Mouse (Mus musculus) spleen, postnatal 36 days (tissue): ENCODE data around the gene Zfp810.

ENCODE experiments used
- DNase-seq, 2 experiments: peaks; one replicate each; pipeline ENCODE4 v3.0.0; 2022; ENCODE audit warnings: low spot score in 2 of 2, mixed read lengths in 1 of 2

Gene Zfp810

DNA sequence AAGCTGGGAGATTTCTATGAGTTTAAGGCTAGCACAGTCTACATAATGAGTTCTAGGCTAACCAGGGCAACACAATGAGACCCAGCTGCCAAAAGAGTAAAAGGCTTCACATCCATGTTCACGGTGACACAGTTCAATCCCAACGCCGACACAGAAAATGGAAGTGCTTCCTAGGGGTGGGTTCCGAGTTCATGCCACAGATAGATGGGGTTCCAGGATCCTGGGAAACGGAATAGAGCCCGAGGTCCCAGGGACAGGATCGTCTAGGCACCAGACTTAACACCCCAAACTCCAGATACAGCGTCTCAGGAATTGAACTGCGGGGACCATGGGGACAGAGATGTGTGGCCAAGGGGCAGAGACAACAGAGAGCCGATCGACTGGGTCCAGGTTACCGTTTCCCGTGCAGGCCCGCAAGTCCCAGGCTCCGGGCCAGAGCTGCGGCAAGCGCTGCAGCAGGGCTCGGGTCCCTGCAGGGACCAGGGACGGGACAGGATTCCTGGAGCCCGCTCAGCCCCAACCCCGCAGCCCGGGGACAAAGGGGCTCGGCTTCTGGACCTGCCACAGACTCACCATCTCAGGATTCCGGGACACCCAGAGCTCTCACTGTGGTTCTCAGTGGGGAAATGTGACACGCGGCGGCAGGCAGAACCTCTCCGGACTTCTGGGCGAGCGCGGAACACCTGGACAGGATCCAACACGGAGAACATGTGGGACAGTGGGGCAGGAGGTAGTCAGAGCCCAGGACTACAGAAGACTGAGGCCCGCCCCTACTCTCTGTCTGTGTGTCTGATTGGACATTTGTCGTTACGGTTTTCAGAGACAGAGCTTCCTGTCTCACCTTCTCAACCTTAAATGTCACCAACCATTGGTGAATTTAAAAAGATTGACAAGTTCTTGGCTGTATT, 48.0 kb downstream of the Zfp810 start, which contains the start of gene Zfp599:
Zfp599 (minus strand) TSS at position 712 of the 908 bp plus-strand sequence.
- peak; percentile 76 for DNase-seq

DNA sequence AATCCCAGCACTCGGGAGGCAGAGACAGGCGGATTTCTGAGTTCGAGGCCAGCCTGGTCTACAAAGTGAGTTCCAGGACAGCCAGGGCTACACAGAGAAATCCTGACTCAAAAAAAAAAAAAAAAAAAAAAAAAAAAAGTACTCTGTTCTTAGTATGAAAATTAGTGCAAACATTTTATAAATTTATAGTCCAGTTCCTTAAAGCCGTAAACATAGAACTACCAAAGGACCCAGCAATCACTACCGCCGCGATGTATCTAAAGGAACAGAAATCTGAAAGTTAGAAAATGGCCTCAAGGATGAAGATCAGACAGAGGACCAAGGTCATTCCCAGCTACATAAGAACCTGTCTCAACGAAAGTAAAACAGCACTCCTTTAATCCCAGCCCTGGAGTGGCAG, 48.7 kb downstream of the Zfp810 start:
- no peak for DNase-seq

DNA sequence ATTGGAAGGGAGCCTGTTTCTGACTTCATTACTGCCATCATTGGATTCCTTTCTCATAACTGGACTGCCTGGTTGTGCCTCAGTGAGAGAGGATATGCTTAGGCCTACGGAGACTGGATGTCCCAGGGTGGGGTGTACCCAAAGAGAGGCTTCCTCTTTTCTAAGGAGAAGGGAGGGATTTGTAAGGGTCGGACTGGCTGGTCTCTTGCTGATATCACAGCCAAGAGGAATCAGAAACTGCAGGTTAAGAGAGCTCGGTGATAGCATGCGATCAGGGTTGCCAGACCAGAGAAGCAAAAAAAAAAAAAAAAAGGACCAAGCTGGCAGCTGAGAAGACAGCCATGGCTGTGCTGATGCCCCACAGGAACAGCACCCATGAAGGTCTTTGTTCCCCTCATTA, 50.9 kb downstream of the Zfp810 start:
- DNase-seq: no peak

DNA sequence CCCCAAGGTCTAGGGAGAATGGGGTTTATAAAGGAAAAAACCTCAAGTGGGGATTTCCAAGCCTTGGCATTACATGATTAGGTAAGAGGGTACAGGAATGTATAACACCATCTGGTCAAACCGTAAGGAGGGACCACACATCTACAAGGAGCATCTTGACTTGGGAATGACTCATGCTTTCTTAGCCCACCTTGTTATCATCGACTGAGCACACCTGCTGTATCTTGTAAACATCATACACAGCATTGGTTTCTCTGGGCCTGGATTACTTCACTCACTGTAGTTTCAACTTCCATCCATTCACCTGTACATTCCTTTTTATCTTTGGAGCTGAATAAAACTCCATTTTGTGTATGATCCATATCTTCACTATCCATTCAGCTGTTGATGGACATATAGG, 63.2 kb downstream of the Zfp810 start:
- no peak for DNase-seq

DNA sequence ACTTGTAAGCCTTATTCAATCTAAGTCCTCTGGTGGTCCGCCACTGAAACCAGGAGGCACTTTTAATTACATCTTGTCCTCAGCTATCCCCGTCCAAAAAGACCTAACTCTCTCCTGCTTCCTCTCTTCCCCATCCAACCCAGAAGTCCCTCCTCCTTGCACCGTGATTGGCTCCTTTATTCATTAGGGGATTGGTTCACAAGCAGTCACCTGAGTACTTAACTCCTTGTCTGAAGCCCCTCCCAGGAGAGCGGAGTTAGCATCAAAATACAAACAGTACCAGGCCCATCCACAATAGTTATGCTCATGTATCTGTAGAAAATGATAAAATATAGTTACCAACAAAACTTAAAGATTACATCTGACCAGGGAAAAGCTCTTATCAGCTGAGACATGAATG, 67.4 kb downstream of the Zfp810 start:
- no peak for DNase-seq

DNA sequence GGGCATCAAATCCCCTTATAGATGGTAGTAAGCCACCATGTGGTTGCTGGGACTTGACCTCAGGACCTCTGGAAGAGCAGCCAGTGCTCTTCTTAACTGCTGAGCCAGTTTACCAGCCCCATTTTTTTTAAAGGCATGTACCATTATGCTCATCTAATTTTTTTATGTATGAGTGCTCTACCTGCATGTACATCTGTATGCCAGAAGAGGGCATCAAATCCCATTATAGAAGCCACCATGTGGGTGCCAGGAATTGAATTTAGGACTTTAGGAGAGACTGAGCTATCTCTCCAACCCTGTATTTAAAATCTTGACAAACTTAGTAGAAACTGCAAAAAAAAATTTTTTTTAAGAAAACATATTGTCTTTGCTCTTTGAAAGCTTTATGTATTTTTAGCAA, 76.9 kb downstream of the Zfp810 start:
- no peak for DNase-seq

DNA sequence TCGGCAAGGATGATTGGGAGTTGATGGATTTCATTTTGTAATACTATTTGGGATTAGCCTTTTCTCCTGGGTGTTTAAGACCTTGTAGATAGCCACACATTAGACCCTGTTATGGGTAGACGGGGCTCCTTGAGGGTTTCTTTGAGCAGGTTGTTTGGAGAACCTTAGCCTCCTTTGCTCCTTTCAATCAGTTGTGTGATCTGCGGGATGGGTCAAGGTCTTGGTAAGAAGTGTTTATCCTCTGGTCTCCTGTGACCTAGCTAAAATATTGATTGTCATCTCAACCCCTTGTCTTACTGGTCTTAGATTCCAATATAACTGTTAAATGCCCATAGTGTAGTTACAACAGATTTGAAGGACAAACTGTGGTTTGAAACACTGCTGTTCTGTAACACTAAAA, 77.4 kb downstream of the Zfp810 start:
- no peak for DNase-seq

DNA sequence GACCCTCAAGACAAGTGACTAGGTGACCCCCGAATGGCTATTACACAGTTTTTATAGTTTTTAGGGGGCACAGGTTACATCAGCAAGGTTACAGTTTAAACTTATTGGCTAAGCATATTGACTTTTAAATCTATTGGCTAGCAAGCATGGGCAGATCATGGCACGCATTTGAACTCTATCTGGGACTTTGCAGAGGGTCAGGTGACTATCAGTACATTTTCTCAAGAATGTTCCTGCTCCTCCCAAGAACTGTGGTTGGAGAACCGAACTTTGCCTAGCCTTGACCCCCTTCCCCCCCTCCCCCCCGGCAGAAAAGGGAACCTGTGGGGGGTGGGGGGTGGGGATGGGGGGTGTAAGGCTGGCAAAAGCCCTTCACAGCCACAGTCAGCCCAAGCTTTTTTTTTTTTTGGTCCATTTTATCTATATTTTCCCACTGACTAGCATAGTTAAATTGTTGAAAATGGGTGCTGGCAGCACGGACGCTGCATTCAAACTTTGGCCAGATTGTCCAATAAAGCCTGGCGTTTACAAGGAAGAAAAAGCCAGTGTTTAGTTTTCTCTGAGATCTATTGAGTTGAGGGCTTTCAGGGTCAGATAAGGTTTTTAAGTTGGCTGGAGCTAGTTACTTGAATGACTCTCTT, 77.9 kb downstream of the Zfp810 start:
- no peak for DNase-seq

DNA sequence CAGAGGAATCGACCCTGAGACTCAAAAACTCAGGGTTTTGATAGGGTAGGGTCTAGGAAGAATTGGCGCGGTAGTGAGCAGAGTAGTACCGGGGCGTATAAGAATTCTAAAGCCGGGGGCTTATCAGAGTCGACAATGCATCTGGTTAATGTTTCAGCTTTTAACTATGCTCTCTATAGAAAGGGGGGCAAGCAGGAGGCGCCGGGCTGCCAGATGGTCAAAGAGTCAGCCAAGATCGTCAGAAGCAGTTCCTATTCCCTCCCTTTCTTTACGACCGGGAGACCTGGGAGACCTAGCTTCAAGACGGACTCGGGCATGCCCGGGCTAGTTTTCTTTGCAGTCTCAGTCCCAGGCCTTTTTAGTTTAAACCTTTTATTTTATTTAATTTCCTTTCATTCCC, 80.6 kb downstream of the Zfp810 start:
- DNase-seq: peak in 1 of 2 experiments; percentile 9
